Mouse (Mus musculus): ENCODE data around the gene Nlrc5.

GRCm38 (mm10) chr8:94385506-94386213 is 48.5 kb upstream of the Nlrc5 start:
- TF ChIP-seq POLR2A (IDR thresholded peaks at IDR 0.05; ENCODE audit: insufficient read depth, low read length) (no peak), EP300 (IDR thresholded peaks at IDR 0.05; ENCODE audit: insufficient read depth, low read depth, low read length) (no peak), CTCF (IDR thresholded peaks at IDR 0.05; ENCODE audit: low read depth, low read length) (no peak)
